Mouse (Mus musculus) telencephalon, adult 2 months (tissue): ENCODE measurements at regions not wholly inside any gene's neighbourhood (a gene's known extent, or its start where the extent isn't known, plus 50 kb on each side); places are given as distances from the start of the nearest gene placed in this dataset.
"Not testable (repeated sequence)": the region's sequence is repeated elsewhere in the genome, so short reads cannot be mapped to it uniquely, and the experiment has no call there.

ENCODE experiments used
- DNase-seq: peaks from one replicate; pipeline ENCODE4 v3.0.0-alpha.2; 2011; ENCODE audit warnings: low read depth, low spot score

GRCm38 (mm10) chr12:92886394-92887075 lies 1037.6 kb upstream of the Sel1l start:
- not testable (repeated sequence) for DNase-seq

- not testable (repeated sequence) for DNase-seq
Observed at GRCm38 (mm10) chr12:92884014-92884413, 1035.1 kb upstream of the Sel1l start.

- DNase-seq, result not testable (repeated sequence)
Observed at GRCm38 (mm10) chr12:92883091-92883490, 1034.1 kb upstream of the Sel1l start.

- DNase-seq, result not testable (repeated sequence)
Observed at GRCm38 (mm10) chr12:92882540-92882939, 1033.6 kb upstream of the Sel1l start.

- no peak for DNase-seq
Observed at GRCm38 (mm10) chr12:92873602-92874001, 1024.6 kb upstream of the Sel1l start.

GRCm38 (mm10) chr12:92869336-92869735 lies 1020.4 kb upstream of the Sel1l start:
- no peak for DNase-seq

GRCm38 (mm10) chr12:92823090-92823786 lies 974.3 kb upstream of the Sel1l start:
- no peak for DNase-seq

GRCm38 (mm10) chr12:92818610-92819009 lies 969.7 kb upstream of the Sel1l start:
- no peak for DNase-seq

- DNase-seq, result no peak
Observed at GRCm38 (mm10) chr12:92801121-92801520, 952.2 kb upstream of the Sel1l start.

GRCm38 (mm10) chr12:92783362-92783761 lies 934.4 kb upstream of the Sel1l start:
- no peak for DNase-seq

GRCm38 (mm10) chr12:92779695-92780292 lies 930.8 kb upstream of the Sel1l start:
- DNase-seq, result no peak

- no peak for DNase-seq
Observed at GRCm38 (mm10) chr12:92775668-92776067, 926.7 kb upstream of the Sel1l start.

- DNase-seq, result no peak
Observed at GRCm38 (mm10) chr12:92748576-92748975, 899.6 kb upstream of the Sel1l start.

GRCm38 (mm10) chr12:92740818-92741217 lies 891.9 kb upstream of the Sel1l start:
- DNase-seq, result no peak

- no peak for DNase-seq
Observed at GRCm38 (mm10) chr12:92739196-92739595, 890.2 kb upstream of the Sel1l start.

GRCm38 (mm10) chr12:92737623-92738370 lies 888.8 kb upstream of the Sel1l start:
- no peak for DNase-seq

GRCm38 (mm10) chr12:92723022-92723421 lies 874.1 kb upstream of the Sel1l start:
- DNase-seq, result peak; percentile 35

GRCm38 (mm10) chr12:92713415-92713814 lies 864.5 kb upstream of the Sel1l start:
- no peak for DNase-seq

GRCm38 (mm10) chr12:92708466-92708865 lies 859.5 kb upstream of the Sel1l start:
- DNase-seq, result no peak

- no peak for DNase-seq
Observed at GRCm38 (mm10) chr12:92703731-92704130, 854.8 kb upstream of the Sel1l start.

- DNase-seq, result no peak
Observed at GRCm38 (mm10) chr12:92692956-92693355, 844.0 kb upstream of the Sel1l start.

- no peak for DNase-seq
Observed at GRCm38 (mm10) chr12:92672396-92672795, 823.4 kb upstream of the Sel1l start.
